Mouse (Mus musculus) C2C12 (cell line): ENCODE results near the gene Snrpg. TPM values are rescaled to one million over a fixed set of nuclear protein-coding genes. Genes with fewer than 3 reads are reported as not detected.
"Not testable (repeated sequence)": the region's sequence is repeated elsewhere in the genome, so short reads cannot be mapped to it uniquely, and the experiment has no call there.

Experiments used
- H3K27me3 ChIP-seq: one replicate; pipeline ENCODE4 v1.6.1; 2011; ENCODE audit not compliant: control insufficient read depth, insufficient read depth, insufficient read length
- H3K36me3 ChIP-seq: one replicate; pipeline ENCODE4 v1.6.1; 2011; ENCODE audit not compliant: control insufficient read depth, insufficient read depth
- H3K4me3 ChIP-seq: one replicate; pipeline ENCODE4 v1.5.1; 2011; ENCODE audit warnings: mild to moderate bottlenecking, control low read depth; ENCODE audit not compliant: poor library complexity, insufficient read depth, severe bottlenecking
- H3K79me2 ChIP-seq: one replicate; pipeline ENCODE4 v1.6.1; 2011; ENCODE audit not compliant: control insufficient read depth, insufficient read depth
- H3K79me3 ChIP-seq: one replicate; pipeline ENCODE4 v1.6.1; 2011; ENCODE audit warnings: low read depth, control low read depth
- H3ac ChIP-seq: one replicate; pipeline ENCODE3; 2011; ENCODE audit warnings: low read depth; ENCODE audit not compliant: control insufficient read depth, insufficient read length
- CEBPB ChIP-seq: IDR thresholded peaks from one replicate; pipeline ENCODE4 v1.6.1; 2011; ENCODE audit warnings: low read depth, mild to moderate bottlenecking, control low read depth, moderate library complexity
- CTCF ChIP-seq: IDR thresholded peaks from one replicate; pipeline ENCODE4 v1.5.1; 2011; ENCODE audit not compliant: control insufficient read depth, insufficient read depth, insufficient read length
- FOSL1 ChIP-seq: IDR thresholded peaks from one replicate; pipeline ENCODE4 v1.8.0; 2011; ENCODE audit warnings: mild to moderate bottlenecking, low read length; ENCODE audit not compliant: poor library complexity, insufficient read depth, severe bottlenecking
- MAX ChIP-seq: IDR thresholded peaks from one replicate; pipeline ENCODE4 v1.6.1; 2011; ENCODE audit warnings: mild to moderate bottlenecking, control low read depth
- MYOD1 ChIP-seq: IDR thresholded peaks from one replicate; pipeline ENCODE4 v1.6.1; 2011; ENCODE audit warnings: low read depth; ENCODE audit not compliant: control insufficient read depth, insufficient read length
- MYOG ChIP-seq: IDR thresholded peaks from one replicate; pipeline ENCODE4 v1.6.1; 2011; ENCODE audit not compliant: control insufficient read depth, insufficient read length; ENCODE audit errors: extremely low read depth
- USF1 ChIP-seq: IDR thresholded peaks from one replicate; pipeline ENCODE4 v1.6.1; 2011; ENCODE audit warnings: low read depth, mild to moderate bottlenecking, control low read depth, moderate library complexity
- polyA plus RNA-seq: library from polyadenylated mRNA; unstranded; fragments of >200 nt; fragmentation: generic; extraction: Trizol; gene quantifications from one replicate; pipeline ENCODE4 v1.2.1, GENCODE M21; 2012; ENCODE audit warnings: missing spikeins

Gene Snrpg
- polyA plus RNA-seq, 1 experiment: 354 TPM

DNA sequence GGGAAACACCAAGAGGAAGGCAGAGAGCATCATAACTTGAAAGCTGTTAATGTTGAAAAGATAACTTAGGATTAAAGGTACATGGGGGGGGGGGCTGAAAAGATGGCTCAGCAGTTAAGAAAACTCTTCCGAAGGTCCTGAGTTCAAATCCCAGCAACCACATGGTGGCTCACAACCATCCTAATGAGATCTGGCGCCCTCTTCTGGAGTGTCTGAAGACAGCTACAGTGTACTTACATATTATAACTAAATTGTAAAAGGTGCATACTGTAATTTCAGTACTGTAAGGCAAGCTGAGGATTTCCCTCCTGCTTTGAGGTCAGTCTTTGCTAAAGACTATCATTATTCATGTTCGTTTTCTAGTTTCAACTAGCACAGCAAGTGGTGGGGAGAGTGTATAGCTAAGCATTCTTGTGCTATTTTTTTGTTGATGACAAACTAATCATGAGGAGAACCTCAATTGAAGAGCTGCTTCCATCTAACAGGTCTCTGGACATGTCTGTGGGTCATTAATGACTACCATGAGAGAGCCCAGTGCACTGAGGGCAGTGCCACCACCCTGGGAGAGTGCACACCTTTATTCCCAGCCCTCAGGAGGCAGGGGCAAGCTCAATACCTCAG lies 901 bp upstream of the Snrpg start:
- Histone ChIP-seq H3K27me3 (no peaks in the 10 kb centered on the region), H3K79me3 (peaks cover 40% of the 10 kb centered on the region), H3ac (peak overlapping the region; percentile 72), H3K36me3 (peaks cover 38% of the 10 kb centered on the region), H3K4me3 (no peak overlapping the region), H3K79me2 (peaks cover 55% of the 10 kb centered on the region)
- TF ChIP-seq CEBPB (no peak), MAX (no peak), MYOG (no peak), USF1 (no peak), MYOD1 (no peak), FOSL1 (no peak), CTCF (no peak)

DNA sequence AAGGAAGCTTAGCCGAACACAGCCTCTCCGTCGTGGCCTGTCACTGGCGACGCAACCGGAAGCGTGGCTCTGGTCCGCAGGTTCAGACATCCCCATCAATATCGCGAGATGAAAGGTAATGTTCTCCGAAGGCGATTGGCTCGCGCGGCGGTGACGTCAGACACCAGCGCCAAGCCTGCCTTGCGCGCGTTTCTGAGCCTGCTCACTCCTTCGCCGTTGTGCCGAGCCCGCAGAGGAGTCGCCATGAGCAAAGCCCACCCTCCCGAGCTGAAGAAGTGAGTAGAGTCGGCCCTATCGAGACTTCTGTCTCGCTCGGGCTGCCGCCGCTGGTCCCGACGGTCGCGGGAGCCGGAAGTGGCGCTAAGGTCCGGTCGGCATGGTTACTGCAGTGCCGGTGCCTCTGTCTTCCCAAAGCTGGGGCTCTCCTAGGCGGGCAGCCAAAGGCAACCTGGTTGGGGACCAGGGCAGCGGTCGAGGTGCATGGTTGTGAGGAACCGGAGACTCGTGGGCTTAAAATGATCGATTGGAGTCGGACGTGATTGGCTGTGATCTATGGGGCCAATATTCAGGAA lies 322 bp downstream of the Snrpg start:
- Histone ChIP-seq H3K27me3 (no peaks in the 10 kb centered on the region), H3K79me2 (peaks cover 59% of the 10 kb centered on the region), H3ac (peak overlapping the region; percentile 97), H3K4me3 (peak overlapping the region; percentile 82), H3K36me3 (peaks cover 50% of the 10 kb centered on the region), H3K79me3 (peaks cover 47% of the 10 kb centered on the region)
- TF ChIP-seq MYOG (no peak), MAX (peak; percentile 97)

DNA sequence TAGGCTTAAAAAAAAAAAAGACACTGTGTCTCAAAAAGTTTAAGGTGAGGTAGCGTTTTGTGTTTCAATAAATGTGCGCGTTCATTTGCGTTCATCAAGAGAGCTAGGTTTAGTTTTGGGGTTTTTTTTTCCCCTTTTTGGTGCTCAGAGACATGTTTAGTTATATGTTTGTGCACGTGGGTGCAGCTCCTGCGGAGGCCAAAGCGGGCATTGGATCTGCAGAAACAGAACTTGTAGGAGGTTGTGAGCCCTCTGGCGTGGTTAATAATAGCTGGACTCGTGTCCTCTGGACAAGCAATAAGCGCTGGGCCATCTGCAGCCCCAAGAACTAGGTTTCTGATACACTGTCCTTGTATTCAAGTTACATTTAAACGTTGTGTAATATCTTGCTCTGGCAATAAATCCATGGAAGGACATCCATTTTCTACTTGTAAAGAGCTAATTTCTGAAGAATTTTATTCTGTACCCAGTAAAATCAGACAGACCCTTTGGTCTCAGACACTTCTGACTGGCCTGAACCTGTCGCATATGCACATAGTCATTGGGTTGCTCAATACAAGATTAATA lies 929 bp downstream of the Snrpg start:
- TF ChIP-seq MYOG (no peak), MAX (no peak), CEBPB (no peak), FOSL1 (no peak), CTCF (no peak), MYOD1 (no peak), USF1 (no peak)
- H3K4me3 ChIP-seq: peak overlapping the region; percentile 82
- H3K79me2 ChIP-seq: peaks cover 56% of the 10 kb centered on the region
- peaks cover 50% of the 10 kb centered on the region for H3K36me3 ChIP-seq
- H3K27me3 ChIP-seq: no peaks in the 10 kb centered on the region
- peaks cover 49% of the 10 kb centered on the region for H3K79me3 ChIP-seq
- H3ac ChIP-seq: peak overlapping the region; percentile 97

DNA sequence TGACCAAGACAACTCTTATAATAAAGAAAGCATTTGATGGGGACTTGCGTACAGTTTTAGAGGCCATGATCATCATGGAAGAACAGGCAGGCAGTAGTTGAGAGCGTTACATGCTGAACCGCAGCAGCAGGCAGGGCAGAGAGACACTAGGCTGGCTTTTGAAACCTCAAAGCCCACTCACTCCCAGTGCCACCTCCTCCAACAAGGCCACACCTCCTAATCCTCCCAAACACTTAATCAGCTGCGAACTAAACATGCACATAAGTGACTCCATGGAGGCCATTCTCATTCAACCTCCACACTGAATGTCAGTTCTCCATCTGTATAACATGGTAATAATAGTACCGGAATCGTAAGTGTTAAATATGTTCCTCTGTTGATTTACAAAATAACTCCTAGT lies 2.5 kb downstream of the Snrpg start:
- no peak overlapping the region for H3K4me3 ChIP-seq
- no peak for TF ChIP-seq USF1
- no peaks in the 10 kb centered on the region for H3K27me3 ChIP-seq
- no peak overlapping the region for H3ac ChIP-seq
- H3K79me3 ChIP-seq: peaks cover 49% of the 10 kb centered on the region
- peaks cover 57% of the 10 kb centered on the region for H3K36me3 ChIP-seq
- peaks cover 54% of the 10 kb centered on the region for H3K79me2 ChIP-seq

DNA sequence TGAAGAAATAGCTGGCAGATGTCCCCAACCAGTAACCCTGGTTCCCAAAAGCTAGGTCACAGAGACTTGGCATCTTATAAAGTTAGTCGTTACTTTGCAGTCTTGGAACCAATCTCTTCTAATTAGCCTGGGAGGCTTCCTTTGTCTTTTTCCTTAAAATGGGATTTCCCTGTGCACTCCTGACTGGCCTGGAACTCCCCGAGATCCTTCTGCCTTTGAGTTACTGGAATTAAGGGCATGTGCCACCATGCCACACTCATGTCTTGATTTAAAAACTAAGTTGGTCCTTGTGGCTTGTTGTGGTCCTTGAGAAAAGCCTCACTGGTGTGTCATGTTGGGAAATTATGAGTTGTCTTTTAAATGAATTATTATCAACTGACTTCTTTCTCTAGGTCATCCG lies 7.2 kb downstream of the Snrpg start:
- H3K79me2 ChIP-seq: peaks cover 34% of the 10 kb centered on the region
- no peak overlapping the region for H3ac ChIP-seq
- H3K79me3 ChIP-seq: peaks cover 30% of the 10 kb centered on the region
- peaks cover 64% of the 10 kb centered on the region for H3K36me3 ChIP-seq
- no peaks in the 10 kb centered on the region for H3K27me3 ChIP-seq
- TF ChIP-seq CTCF: no peak
- TF ChIP-seq FOSL1: no peak
- TF ChIP-seq USF1: no peak
- TF ChIP-seq CEBPB: no peak
- TF ChIP-seq MYOG: no peak
- TF ChIP-seq MAX: no peak
- no peak for TF ChIP-seq MYOD1
- no peak overlapping the region for H3K4me3 ChIP-seq

DNA sequence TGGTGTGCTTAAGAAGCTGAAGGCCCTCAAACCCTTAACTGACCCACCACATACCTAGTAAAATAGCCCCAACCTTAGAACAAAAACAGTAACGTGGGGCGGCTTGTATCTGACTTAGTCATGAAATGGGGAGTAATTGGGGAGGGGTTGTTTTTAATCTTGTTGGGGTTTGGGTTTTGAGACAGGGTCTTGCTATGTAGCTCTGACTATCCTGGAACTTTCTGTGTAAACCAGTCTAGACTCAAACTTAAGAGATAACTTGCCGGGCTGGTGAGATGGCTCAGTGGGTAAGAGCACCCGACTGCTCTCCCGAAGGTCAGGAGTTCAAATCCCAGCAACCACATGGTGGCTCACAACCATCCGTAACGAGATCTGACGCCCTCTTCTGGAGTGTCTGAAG lies 9.0 kb downstream of the Snrpg start:
- peaks cover 49% of the 10 kb centered on the region for H3K36me3 ChIP-seq
- H3K27me3 ChIP-seq, H3K4me3 ChIP-seq, H3ac ChIP-seq: not testable (repeated sequence)
- peaks cover 13% of the 10 kb centered on the region for H3K79me3 ChIP-seq
- peaks cover 16% of the 10 kb centered on the region for H3K79me2 ChIP-seq
